14 mouse cellular contexts compared by ENCODE assay signal in the genomic region with DNA sequence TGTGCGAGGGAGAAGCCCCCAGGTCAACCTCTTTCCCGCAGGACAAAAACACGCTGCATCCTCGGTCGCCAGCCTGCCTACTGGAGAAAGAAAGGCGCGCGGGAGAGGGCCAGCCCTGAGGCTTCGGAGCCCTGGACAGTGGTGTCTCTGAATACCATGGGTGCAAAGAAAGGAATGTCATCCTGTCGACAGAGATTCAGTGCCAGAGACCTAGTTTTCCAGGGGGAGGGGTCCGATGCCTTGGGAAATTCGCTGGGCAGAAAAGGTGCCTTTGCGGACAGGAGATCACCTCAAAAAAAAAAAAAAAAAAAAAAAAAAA. TPM values are rescaled to one million over a fixed set of nuclear protein-coding genes. Genes with fewer than 3 reads are reported as not detected.
DNase-seq lines count a peak whose midpoint lies in the region; ATAC-seq and TF ChIP-seq lines count a peak whose summit lies in the region.
"Not testable (repeated sequence)": the region's sequence is repeated elsewhere in the genome, so short reads cannot be mapped to it uniquely, and the experiment has no call there.
"Had no signal": no experiment of that assay in that cellular context is flagged by ENCODE, and none has a peak within 500 bp of the region (broad histone marks: within the 10 kb centered on the region; RNA-seq: fewer than 3 reads in every experiment).

No protein-coding gene starts in this region.

- 0% methylated on average over 5 of the region's 13 CpGs for WGBS in forebrain, embryonic 11.5 days
- 0% methylated on average over 7 of the region's 13 CpGs for WGBS in heart, embryonic 12.5 days
- WGBS in hindbrain, embryonic 13.5 days, result 0% methylated on average over 7 of the region's 13 CpGs
- WGBS in intestine, postnatal 0 days, result 3% methylated on average over 4 of the region's 13 CpGs
- WGBS in liver, embryonic 12.5 days (ENCODE audit: insufficient replicate concordance), result 3% methylated on average over 7 of the region's 13 CpGs
- 0% methylated on average over 5 of the region's 13 CpGs for WGBS in midbrain, embryonic 11.5 days
- WGBS in neural tube, embryonic 13.5 days, result 0% methylated on average over 6 of the region's 13 CpGs

- H3K27ac ChIP-seq in forebrain, embryonic 11.5 days (ENCODE audit: low read depth, low read length); heart, embryonic 12.5 days (ENCODE audit: poor library complexity, severe bottlenecking); hindbrain, embryonic 13.5 days; intestine, postnatal 0 days (ENCODE audit: low read depth, low read length); liver, embryonic 12.5 days; midbrain, embryonic 11.5 days (ENCODE audit: low read depth, low read length); neural tube, embryonic 13.5 days (replicated peaks): not testable (repeated sequence)

- not testable (repeated sequence) for H3K4me1 ChIP-seq in forebrain, embryonic 11.5 days (replicated peaks; ENCODE audit: control insufficient read depth, insufficient read depth, low read length); heart, embryonic 12.5 days (replicated peaks); hindbrain, embryonic 13.5 days (replicated peaks); intestine, postnatal 0 days (replicated peaks; ENCODE audit: control insufficient read depth, insufficient read depth, low read length); liver, embryonic 12.5 days; midbrain, embryonic 11.5 days (ENCODE audit: control insufficient read depth, insufficient read depth, low read length); neural tube, embryonic 13.5 days (replicated peaks)

- H3K4me3 ChIP-seq in forebrain, embryonic 11.5 days (ENCODE audit: low read depth, low read length); hindbrain, embryonic 13.5 days; intestine, postnatal 0 days (ENCODE audit: low read depth, low read length); liver, embryonic 12.5 days; midbrain, embryonic 11.5 days (ENCODE audit: low read depth, low read length); neural tube, embryonic 13.5 days: not testable (repeated sequence)
- 0 out of 2 replicates have a peak overlapping the region, but pooled peaks have one; percentile 21 for H3K4me3 ChIP-seq in heart, embryonic 12.5 days

- H3K9me3 ChIP-seq in forebrain, embryonic 11.5 days (ENCODE audit: control insufficient read depth, low read length); heart, embryonic 12.5 days (replicated peaks); hindbrain, embryonic 13.5 days; intestine, postnatal 0 days (ENCODE audit: control insufficient read depth); liver, embryonic 12.5 days (replicated peaks); midbrain, embryonic 11.5 days (ENCODE audit: control insufficient read depth, low read length); neural tube, embryonic 13.5 days: not testable (repeated sequence)

- H3K9ac ChIP-seq in forebrain, embryonic 11.5 days (ENCODE audit: low read length); heart, embryonic 12.5 days; hindbrain, embryonic 13.5 days; intestine, postnatal 0 days (ENCODE audit: low read depth, low read length); liver, embryonic 12.5 days; midbrain, embryonic 11.5 days (ENCODE audit: low read length); neural tube, embryonic 13.5 days: not testable (repeated sequence)

- ATAC-seq in forebrain, embryonic 11.5 days (replicated peaks; ENCODE audit: low FRiP score), result peak; percentile 18; the same call in 1 of the 2 replicates
- ATAC-seq in heart, embryonic 12.5 days (ENCODE audit: insufficient number of reproducible peaks, low FRiP score), result peak; percentile 49; the same call in 1 of the 2 replicates
- ATAC-seq in hindbrain, embryonic 13.5 days (ENCODE audit: low FRiP score), result 0 out of 2 replicates have a peak, but pooled peaks have one; percentile 27
- ATAC-seq in intestine, postnatal 0 days, result 0 out of 2 replicates have a peak, but pooled peaks have one; percentile 6
- peak; percentile 18; the same call in 1 of the 2 replicates for ATAC-seq in liver, embryonic 12.5 days
- peak; percentile 63 for ATAC-seq in midbrain, embryonic 11.5 days (ENCODE audit: low FRiP score)
- peak; percentile 22; the same call in 1 of the 2 replicates for ATAC-seq in neural tube, embryonic 13.5 days (ENCODE audit: low read depth)

- H3K27me3 ChIP-seq in forebrain, embryonic 11.5 days (ENCODE audit: control insufficient read depth, insufficient read depth, low read length); heart, embryonic 12.5 days (replicated peaks); hindbrain, embryonic 13.5 days; intestine, postnatal 0 days (replicated peaks; ENCODE audit: control insufficient read depth, insufficient read depth, low read length); liver, embryonic 12.5 days (replicated peaks); midbrain, embryonic 11.5 days (ENCODE audit: control insufficient read depth, insufficient read depth, low read length); neural tube, embryonic 13.5 days: not testable (repeated sequence)

- not testable (repeated sequence) for H3K36me3 ChIP-seq in forebrain, embryonic 11.5 days (ENCODE audit: control insufficient read depth, insufficient read depth, low read length); heart, embryonic 12.5 days; hindbrain, embryonic 13.5 days; intestine, postnatal 0 days (ENCODE audit: control insufficient read depth, insufficient read depth); liver, embryonic 12.5 days; midbrain, embryonic 11.5 days (ENCODE audit: control insufficient read depth, insufficient read depth, low read length); neural tube, embryonic 13.5 days

- TF ChIP-seq CTCF in intestine, postnatal 0 days (IDR thresholded peaks at IDR 0.05; ENCODE audit: low read depth), result not testable (repeated sequence)

- not testable (repeated sequence) for H3K4me2 ChIP-seq in forebrain, embryonic 11.5 days (ENCODE audit: low read depth, low read length, severe bottlenecking); hindbrain, embryonic 13.5 days; intestine, postnatal 0 days (replicated peaks; ENCODE audit: low read depth); midbrain, embryonic 11.5 days; neural tube, embryonic 13.5 days
- peak overlapping the region; percentile 53 for H3K4me2 ChIP-seq in heart, embryonic 12.5 days
- 0 out of 2 replicates have a peak overlapping the region, but pooled peaks have one; percentile 24 for H3K4me2 ChIP-seq in liver, embryonic 12.5 days

- not testable (repeated sequence) for DNase-seq in forebrain, embryonic 11.5 days (ENCODE audit: low spot score); midbrain, embryonic 11.5 days (ENCODE audit: low spot score, missing footprints)

RNA-seq across cellular contexts. Expression of gene Gm20767, which starts 43.1 kb away (rescaled TPM):
- polyA plus RNA-seq in forebrain, embryonic 11.5 days (2014; fragmentation: Nextera tagmentation; extraction: Ambion mirVana), result not detected in 2 replicates
- polyA plus RNA-seq in heart, embryonic 12.5 days (2016; fragmentation: Nextera tagmentation; extraction: Ambion mirVana), result not detected in 2 replicates
- polyA plus RNA-seq in hindbrain, embryonic 13.5 days (2015; fragmentation: Nextera tagmentation; extraction: Ambion mirVana), result not detected in 2 replicates
- polyA plus RNA-seq in intestine, postnatal 0 days (2015; fragmentation: Nextera tagmentation; extraction: Ambion mirVana), result not detected in 2 replicates
- not detected in 2 replicates for polyA plus RNA-seq in liver, embryonic 12.5 days (2016; fragmentation: Nextera tagmentation; extraction: Ambion mirVana)
- not detected in 2 replicates for polyA plus RNA-seq in midbrain, embryonic 11.5 days (2014; fragmentation: Nextera tagmentation; extraction: Ambion mirVana)
- polyA plus RNA-seq in neural tube, embryonic 13.5 days (2015; fragmentation: Nextera tagmentation; extraction: Ambion mirVana), result not detected in 2 replicates
- polyA plus RNA-seq: embryonic facial prominence, embryonic 11.5 days; large intestine, adult 2 months; liver, adult 2 months; lung, adult 2 months; myocyte; stomach, embryonic 16.5 days had no signal

RNA-seq across cellular contexts. Expression of gene Gm21188, which starts 44.9 kb away (rescaled TPM):
- not detected in 2 replicates for polyA plus RNA-seq in forebrain, embryonic 11.5 days (2014; fragmentation: Nextera tagmentation; extraction: Ambion mirVana)
- polyA plus RNA-seq in heart, embryonic 12.5 days (2016; fragmentation: Nextera tagmentation; extraction: Ambion mirVana), result not detected in 2 replicates
- polyA plus RNA-seq in hindbrain, embryonic 13.5 days (2015; fragmentation: Nextera tagmentation; extraction: Ambion mirVana), result not detected in 2 replicates
- 0.10 TPM in 1 of 2 replicates, not detected in the other for polyA plus RNA-seq in intestine, postnatal 0 days (2015; fragmentation: Nextera tagmentation; extraction: Ambion mirVana)
- polyA plus RNA-seq in liver, embryonic 12.5 days (2016; fragmentation: Nextera tagmentation; extraction: Ambion mirVana), result not detected in 2 replicates
- not detected in 2 replicates for polyA plus RNA-seq in midbrain, embryonic 11.5 days (2014; fragmentation: Nextera tagmentation; extraction: Ambion mirVana)
- 0.10 TPM in 1 of 2 replicates, not detected in the other for polyA plus RNA-seq in neural tube, embryonic 13.5 days (2015; fragmentation: Nextera tagmentation; extraction: Ambion mirVana)
- polyA plus RNA-seq: C2C12; embryonic facial prominence, embryonic 11.5 days; liver, adult 2 months; myocyte had no signal

Comparison
In these comparisons a context has a peak if more than half of its experiments do, and no peak if none do; other contexts are left out.
1. ATAC-seq: peak in every context shown above with its lines; median percentile 63 in midbrain, embryonic 11.5 days; 49 in heart, embryonic 12.5 days; 27 in hindbrain, embryonic 13.5 days; 22 in neural tube, embryonic 13.5 days; 18 in forebrain, embryonic 11.5 days; 18 in liver, embryonic 12.5 days; 6 in intestine, postnatal 0 days.